24 mouse cellular contexts compared by ENCODE assay signal in the genomic region with DNA sequence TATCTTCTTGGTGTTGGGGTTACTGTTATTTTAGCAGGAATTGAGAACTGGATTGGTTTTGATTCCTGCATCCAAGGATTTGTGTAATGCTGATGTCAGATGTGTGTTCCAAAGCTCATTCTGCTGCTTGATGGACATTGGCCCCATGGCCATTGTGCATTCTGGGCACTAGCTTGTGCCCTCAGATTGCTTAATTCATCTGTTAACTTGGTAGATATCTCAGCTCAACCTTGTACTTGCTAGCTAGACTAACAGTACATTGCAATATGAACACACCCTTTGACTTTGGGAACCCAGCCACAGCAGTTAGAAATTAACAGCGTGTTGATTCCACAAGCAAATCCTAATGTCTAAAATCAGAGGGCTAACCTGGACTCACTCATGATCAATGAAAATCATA. TPM values are rescaled to one million over a fixed set of nuclear protein-coding genes. Genes with fewer than 3 reads are reported as not detected.
DNase-seq lines count a peak whose midpoint lies in the region; ATAC-seq and TF ChIP-seq lines count a peak whose summit lies in the region.
"Had no signal": no experiment of that assay in that cellular context is flagged by ENCODE, and none has a peak within 500 bp of the region (broad histone marks: within the 10 kb centered on the region; RNA-seq: fewer than 3 reads in every experiment).

No protein-coding gene starts in this region.

- H3K4me3 ChIP-seq in kidney, adult 2 months (ENCODE audit: insufficient read depth, low read depth, low read length): no peak overlapping the region
- H3K4me3 ChIP-seq in kidney, embryonic 14.5 days (ENCODE audit: low read length): no peak overlapping the region
- peak overlapping the region; percentile 51 for H3K4me3 ChIP-seq in liver, embryonic 15.5 days (replicated peaks)
- H3K4me3 ChIP-seq in forebrain, embryonic 10.5 days: no peak overlapping the region
- H3K4me3 ChIP-seq: embryonic facial prominence, embryonic 10.5 days; lung, embryonic 15.5 days; midbrain, embryonic 10.5 days had no signal

- TF ChIP-seq CTCF in kidney, adult 2 months (conservative IDR thresholded peaks at IDR 0.05; ENCODE audit: insufficient read depth, insufficient read length, low read depth, low read length): no peak

- no peak overlapping the region for H3K9ac ChIP-seq in kidney, embryonic 14.5 days (ENCODE audit: low read depth, low read length)
- H3K9ac ChIP-seq in liver, embryonic 15.5 days: peak overlapping the region; percentile 33
- H3K9ac ChIP-seq: lung, embryonic 15.5 days had no signal

- no peak for ATAC-seq in kidney, embryonic 14.5 days (ENCODE audit: low FRiP score, low TSS enrichment)
- ATAC-seq in liver, embryonic 15.5 days (ENCODE audit: insufficient read depth): no peak
- ATAC-seq: activated CD4-positive, CD25-positive, alpha-beta regulatory T cell, adult 4 months; forebrain, embryonic 14.5 days; hindbrain, embryonic 16.5 days had no signal

- 55% methylated on average over 1 of the region's 1 CpGs for WGBS in kidney, adult 2 months
- 89% methylated on average over 1 of the region's 1 CpGs for WGBS in kidney, embryonic 14.5 days
- 80% methylated on average over 1 of the region's 1 CpGs for WGBS in liver, embryonic 15.5 days (ENCODE audit: insufficient replicate concordance)
- 94% methylated on average over 1 of the region's 1 CpGs for WGBS in forebrain, embryonic 10.5 days

- H3K4me2 ChIP-seq in kidney, embryonic 14.5 days (replicated peaks; ENCODE audit: low read depth, low read length): no peak overlapping the region
- H3K4me2 ChIP-seq in liver, embryonic 15.5 days: peak overlapping the region; percentile 71
- H3K4me2 ChIP-seq: lung, embryonic 15.5 days had no signal

- H3K27me3 ChIP-seq in kidney, adult 2 months (replicated peaks; ENCODE audit: control insufficient read depth, insufficient read depth, low read length): no peaks in the 10 kb centered on the region
- H3K27me3 ChIP-seq in kidney, embryonic 14.5 days (ENCODE audit: control insufficient read depth, insufficient read depth, low read length): peaks cover 8% of the 10 kb centered on the region; the same call in 1 of the 2 replicates
- no peaks in the 10 kb centered on the region for H3K27me3 ChIP-seq in liver, embryonic 15.5 days
- H3K27me3 ChIP-seq in forebrain, embryonic 10.5 days (ENCODE audit: poor library complexity, severe bottlenecking): peaks cover 26% of the 10 kb centered on the region

- peaks cover 5% of the 10 kb centered on the region; the same call in 1 of the 2 replicates for H3K4me1 ChIP-seq in kidney, adult 2 months (ENCODE audit: control insufficient read depth, insufficient read depth, low read length)
- H3K4me1 ChIP-seq in kidney, embryonic 14.5 days (ENCODE audit: control insufficient read depth, insufficient read depth, low read length): peaks cover 11% of the 10 kb centered on the region
- H3K4me1 ChIP-seq in liver, embryonic 15.5 days (replicated peaks): peaks cover 45% of the 10 kb centered on the region
- peaks cover 28% of the 10 kb centered on the region for H3K4me1 ChIP-seq in forebrain, embryonic 10.5 days

- intact Hi-C loops in heart, postnatal 14 days (cut with DNase I): no loop called here

- peak; percentile 52 for DNase-seq in heart, adult 11 months
- no peak for DNase-seq in heart, postnatal 14 days
- DNase-seq in kidney, adult 2 months: peak; percentile 92
- peak; percentile 66 for DNase-seq in kidney, postnatal 14 days
- DNase-seq in urinary bladder, postnatal 10 days (ENCODE audit: low spot score): no peak
- no peak for DNase-seq in forebrain, embryonic 10.5 days (ENCODE audit: extremely low spot score, low spot score)
- DNase-seq: adrenal gland, postnatal 36 days; cerebellum, adult 8-10 months; gastrocnemius, postnatal 25 days; layer of hippocampus, adult 9-11 months; thymus, adult 2 months had no signal

- no peaks in the 10 kb centered on the region for H3K36me3 ChIP-seq in kidney, adult 2 months (ENCODE audit: control insufficient read depth, insufficient read depth, low read length)
- no peaks in the 10 kb centered on the region for H3K36me3 ChIP-seq in kidney, embryonic 14.5 days (ENCODE audit: control insufficient read depth, insufficient read depth, low read length)
- H3K36me3 ChIP-seq in liver, embryonic 15.5 days (replicated peaks): peaks cover 6% of the 10 kb centered on the region
- H3K36me3 ChIP-seq in forebrain, embryonic 10.5 days (replicated peaks): no peaks in the 10 kb centered on the region
- H3K36me3 ChIP-seq: embryonic facial prominence, embryonic 10.5 days; lung, embryonic 15.5 days; midbrain, embryonic 10.5 days had no signal

- TF ChIP-seq POLR2A in kidney, adult 2 months (IDR thresholded peaks at IDR 0.05; ENCODE audit: low read depth, low read length): no peak

- H3K9me3 ChIP-seq in kidney, embryonic 14.5 days (ENCODE audit: control insufficient read depth, low read length): no peaks in the 10 kb centered on the region
- H3K9me3 ChIP-seq in liver, embryonic 15.5 days (replicated peaks): no peaks in the 10 kb centered on the region
- H3K9me3 ChIP-seq in forebrain, embryonic 10.5 days: no peaks in the 10 kb centered on the region
- H3K9me3 ChIP-seq: embryonic facial prominence, embryonic 10.5 days; G1E; lung, embryonic 15.5 days; midbrain, embryonic 10.5 days had no signal

- no peak overlapping the region for H3K27ac ChIP-seq in kidney, adult 2 months (ENCODE audit: insufficient read depth, low read depth, low read length)
- no peak overlapping the region for H3K27ac ChIP-seq in kidney, embryonic 14.5 days (ENCODE audit: low read depth, low read length)
- H3K27ac ChIP-seq in liver, embryonic 15.5 days (replicated peaks): peak overlapping the region; percentile 87
- no peak overlapping the region for H3K27ac ChIP-seq in forebrain, embryonic 10.5 days
- H3K27ac ChIP-seq: embryonic facial prominence, embryonic 10.5 days; kidney, postnatal 0 days; lung, embryonic 15.5 days; macrophage; midbrain, embryonic 10.5 days had no signal

RNA-seq across cellular contexts. Expression of gene Fahd1, which starts 2.8 kb away (rescaled TPM):
- 10 to 100 TPM; 70.8 to 78.1 TPM for total RNA-seq in heart, postnatal 14 days (2021)
- 103 and 123 TPM in 2 replicates for polyA plus RNA-seq in kidney, adult 2 months (2012; rRNA removed)
- 30.4 and 34.1 TPM in 2 replicates for polyA plus RNA-seq in kidney, embryonic 14.5 days (2014; fragmentation: Nextera tagmentation; extraction: Ambion mirVana)
- 41.1 and 44.2 TPM in 2 replicates for polyA plus RNA-seq in liver, embryonic 15.5 days (2015; fragmentation: Nextera tagmentation; extraction: Ambion mirVana)
- polyA plus RNA-seq in forebrain, embryonic 10.5 days (2016; fragmentation: Nextera tagmentation; extraction: Ambion mirVana): 16.6 and 19.0 TPM in 2 replicates

RNA-seq across cellular contexts. Expression of gene Hagh, which starts 7.4 kb away (rescaled TPM):
- total RNA-seq in heart, postnatal 14 days (2021): 100 to 1,000 TPM; 109 to 122 TPM
- polyA plus RNA-seq in kidney, adult 2 months (2012; rRNA removed): 636 and 727 TPM in 2 replicates
- polyA plus RNA-seq in kidney, embryonic 14.5 days (2014; fragmentation: Nextera tagmentation; extraction: Ambion mirVana): 46.6 and 55.4 TPM in 2 replicates
- polyA plus RNA-seq in liver, embryonic 15.5 days (2015; fragmentation: Nextera tagmentation; extraction: Ambion mirVana): 117 and 135 TPM in 2 replicates
- 24.5 and 26.4 TPM in 2 replicates for polyA plus RNA-seq in forebrain, embryonic 10.5 days (2016; fragmentation: Nextera tagmentation; extraction: Ambion mirVana)

RNA-seq across cellular contexts. Expression of gene Igfals, which starts 18.4 kb away (rescaled TPM):
- 1 to 10 TPM; 8.3 to 8.4 TPM for total RNA-seq in heart, postnatal 14 days (2021)
- 50.6 and 77.3 TPM in 2 replicates for polyA plus RNA-seq in kidney, adult 2 months (2012; rRNA removed)
- polyA plus RNA-seq in kidney, embryonic 14.5 days (2014; fragmentation: Nextera tagmentation; extraction: Ambion mirVana): 0.49 and 1.0 TPM in 2 replicates
- polyA plus RNA-seq in liver, embryonic 15.5 days (2015; fragmentation: Nextera tagmentation; extraction: Ambion mirVana): 9.6 and 11.5 TPM in 2 replicates
- polyA plus RNA-seq in forebrain, embryonic 10.5 days (2016; fragmentation: Nextera tagmentation; extraction: Ambion mirVana): 0.17 and 0.36 TPM in 2 replicates
- total RNA-seq: hematopoietic stem cell, adult 5-6 weeks had no signal
- polyA plus RNA-seq: activated CD4-positive, CD25-positive, alpha-beta regulatory T cell, adult 4 months; heart, embryonic 14.5 days; hindbrain, embryonic 16.5 days; macrophage had no signal

RNA-seq across cellular contexts. Expression of gene Nubp2, which starts 38.8 kb away (rescaled TPM):
- total RNA-seq in heart, postnatal 14 days (2021): 10 to 100 TPM; 19.9 to 21.8 TPM
- polyA plus RNA-seq in kidney, adult 2 months (2012; rRNA removed): 37.2 and 38.4 TPM in 2 replicates
- 57.1 and 61.8 TPM in 2 replicates for polyA plus RNA-seq in kidney, embryonic 14.5 days (2014; fragmentation: Nextera tagmentation; extraction: Ambion mirVana)
- 68.1 and 73.5 TPM in 2 replicates for polyA plus RNA-seq in liver, embryonic 15.5 days (2015; fragmentation: Nextera tagmentation; extraction: Ambion mirVana)
- 81.3 and 82.5 TPM in 2 replicates for polyA plus RNA-seq in forebrain, embryonic 10.5 days (2016; fragmentation: Nextera tagmentation; extraction: Ambion mirVana)

RNA-seq across cellular contexts. Expression of gene Spsb3, which starts 39.1 kb away (rescaled TPM):
- total RNA-seq in heart, postnatal 14 days (2021): 10 to 100 TPM; 32.4 to 39.3 TPM
- polyA plus RNA-seq in kidney, adult 2 months (2012; rRNA removed): 55.5 and 69.0 TPM in 2 replicates
- polyA plus RNA-seq in kidney, embryonic 14.5 days (2014; fragmentation: Nextera tagmentation; extraction: Ambion mirVana): 32.1 and 36.8 TPM in 2 replicates
- polyA plus RNA-seq in liver, embryonic 15.5 days (2015; fragmentation: Nextera tagmentation; extraction: Ambion mirVana): 45.2 and 48.4 TPM in 2 replicates
- polyA plus RNA-seq in forebrain, embryonic 10.5 days (2016; fragmentation: Nextera tagmentation; extraction: Ambion mirVana): 42.8 and 45.3 TPM in 2 replicates

Comparison
In these comparisons a context has a peak if more than half of its experiments do, and no peak if none do; other contexts are left out.
1. DNase-seq: peak in heart, adult 11 months (single experiment), kidney, adult 2 months (single experiment) and kidney, postnatal 14 days (single experiment); none in heart, postnatal 14 days (0 of 2), urinary bladder, postnatal 10 days (single experiment) and forebrain, embryonic 10.5 days (single experiment).